Mouse (Mus musculus): ENCODE measurements around the gene Fndc3b. TPM values are rescaled to one million over a fixed set of nuclear protein-coding genes. Genes with fewer than 3 reads are reported as not detected.
A peak's percentile ranks its signal among the peaks of the same experiment; 100 is the strongest.

The Fndc3b gene
- polyA plus RNA-seq, 1 experiment: 130 TPM

DNA sequence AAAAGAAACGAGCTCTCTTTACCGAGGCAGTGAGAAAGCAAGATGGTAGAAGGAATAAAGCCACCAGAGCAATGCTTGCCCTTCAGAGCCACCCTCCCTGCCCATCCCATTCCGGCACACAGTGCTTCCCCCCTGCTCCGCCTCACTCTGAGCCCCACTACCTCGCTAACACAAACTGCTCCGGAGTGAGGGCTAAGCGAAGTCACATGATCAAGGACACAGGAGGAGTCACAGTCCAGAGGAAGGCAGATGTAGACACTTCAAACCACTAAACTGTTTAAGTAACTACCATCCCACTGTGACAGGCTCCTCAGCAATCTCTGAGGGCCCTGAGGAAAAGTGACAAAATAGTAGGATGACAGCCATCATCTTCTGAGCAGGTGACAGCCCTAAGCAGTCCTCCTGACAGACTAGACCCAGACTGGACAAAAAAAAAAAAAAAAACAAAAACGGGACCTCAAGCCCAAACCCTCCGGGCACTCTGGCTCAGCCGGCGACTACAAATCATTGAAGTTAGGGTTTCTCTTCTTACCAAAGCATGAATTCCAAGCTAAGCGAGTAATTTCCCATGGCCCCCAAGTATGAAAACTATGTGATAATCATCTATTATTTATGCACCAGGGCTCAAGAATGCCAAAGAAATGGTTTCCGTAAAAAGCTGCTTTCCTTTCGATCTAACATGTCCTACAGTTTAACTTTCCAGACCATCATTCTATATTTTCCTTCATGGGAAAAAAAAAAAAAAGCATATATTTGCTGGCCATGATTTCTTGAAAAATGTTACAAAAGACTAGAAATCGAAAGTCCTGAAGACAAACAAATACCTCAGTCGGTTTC lies 15.3 kb downstream of the Fndc3b start:
- TF ChIP-seq CTCF (IDR thresholded peaks at IDR 0.05; ENCODE audit: borderline replicate concordance, insufficient read depth, low read length): no peak
- TF ChIP-seq POLR2A (IDR thresholded peaks at IDR 0.05; ENCODE audit: low read depth, low read length): no peak
- H3K4me3 ChIP-seq (ENCODE audit: insufficient read depth, low read length): peak overlapping the region; percentile 4; the same call in 1 of the 2 replicates
- peak overlapping the region; percentile 98 for H3K27ac ChIP-seq (ENCODE audit: insufficient read depth, low read length)
- peaks cover 25% of the 10 kb centered on the region for H3K4me1 ChIP-seq (ENCODE audit: control insufficient read depth, insufficient read depth, low read length)

DNA sequence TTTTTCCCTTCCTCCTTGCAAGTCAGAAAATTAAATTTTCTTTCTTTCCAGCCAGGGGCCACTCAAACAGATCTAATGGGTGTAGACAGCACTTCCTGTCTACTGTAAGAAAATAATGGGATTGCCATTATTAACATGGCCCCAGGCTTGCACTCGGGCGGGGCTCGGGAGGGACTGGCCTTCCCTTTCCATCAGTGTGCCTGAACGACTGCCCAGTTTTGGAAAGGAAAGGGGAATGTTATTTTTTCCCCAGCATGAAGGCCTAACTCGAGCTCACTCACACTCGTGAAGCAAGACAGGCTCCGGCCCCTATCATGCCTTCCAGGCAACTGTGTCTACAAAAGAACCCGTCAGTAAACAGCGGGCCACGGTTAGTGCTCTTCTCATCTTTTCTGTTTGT lies 16.5 kb downstream of the Fndc3b start:
- H3K4me3 ChIP-seq (ENCODE audit: insufficient read depth, low read length): no peak overlapping the region
- H3K4me1 ChIP-seq (ENCODE audit: control insufficient read depth, insufficient read depth, low read length): peaks cover 32% of the 10 kb centered on the region
- TF ChIP-seq POLR2A (IDR thresholded peaks at IDR 0.05; ENCODE audit: low read depth, low read length): no peak
- no peak for TF ChIP-seq CTCF (IDR thresholded peaks at IDR 0.05; ENCODE audit: borderline replicate concordance, insufficient read depth, low read length)
- H3K27ac ChIP-seq (ENCODE audit: insufficient read depth, low read length): peak overlapping the region; percentile 72

DNA sequence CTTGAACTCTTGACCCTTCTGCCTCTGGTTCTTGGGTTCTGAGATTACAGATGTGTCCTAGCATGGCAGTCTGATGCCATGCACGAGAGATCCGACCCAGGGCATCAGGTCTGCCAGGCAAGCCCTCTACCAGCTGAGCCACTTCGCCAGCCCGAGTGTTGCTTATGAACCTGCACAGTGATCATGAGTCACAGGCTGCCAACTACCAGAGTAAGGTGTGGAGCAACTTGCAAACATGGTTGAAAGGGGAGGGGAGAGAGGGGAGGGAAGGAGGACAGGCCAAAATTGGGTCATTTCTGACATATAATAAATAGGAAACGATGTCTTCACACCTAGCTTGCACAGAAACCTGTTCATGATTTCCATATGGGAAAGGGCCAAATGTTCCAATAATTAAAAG lies 17.0 kb downstream of the Fndc3b start:
- H3K4me1 ChIP-seq (ENCODE audit: control insufficient read depth, insufficient read depth, low read length): peaks cover 36% of the 10 kb centered on the region
- H3K27ac ChIP-seq (ENCODE audit: insufficient read depth, low read length): peak overlapping the region; percentile 72; the same call in 1 of the 2 replicates
- H3K4me3 ChIP-seq (ENCODE audit: insufficient read depth, low read length): no peak overlapping the region
- TF ChIP-seq CTCF (IDR thresholded peaks at IDR 0.05; ENCODE audit: borderline replicate concordance, insufficient read depth, low read length) (no peak), POLR2A (IDR thresholded peaks at IDR 0.05; ENCODE audit: low read depth, low read length) (no peak)

DNA sequence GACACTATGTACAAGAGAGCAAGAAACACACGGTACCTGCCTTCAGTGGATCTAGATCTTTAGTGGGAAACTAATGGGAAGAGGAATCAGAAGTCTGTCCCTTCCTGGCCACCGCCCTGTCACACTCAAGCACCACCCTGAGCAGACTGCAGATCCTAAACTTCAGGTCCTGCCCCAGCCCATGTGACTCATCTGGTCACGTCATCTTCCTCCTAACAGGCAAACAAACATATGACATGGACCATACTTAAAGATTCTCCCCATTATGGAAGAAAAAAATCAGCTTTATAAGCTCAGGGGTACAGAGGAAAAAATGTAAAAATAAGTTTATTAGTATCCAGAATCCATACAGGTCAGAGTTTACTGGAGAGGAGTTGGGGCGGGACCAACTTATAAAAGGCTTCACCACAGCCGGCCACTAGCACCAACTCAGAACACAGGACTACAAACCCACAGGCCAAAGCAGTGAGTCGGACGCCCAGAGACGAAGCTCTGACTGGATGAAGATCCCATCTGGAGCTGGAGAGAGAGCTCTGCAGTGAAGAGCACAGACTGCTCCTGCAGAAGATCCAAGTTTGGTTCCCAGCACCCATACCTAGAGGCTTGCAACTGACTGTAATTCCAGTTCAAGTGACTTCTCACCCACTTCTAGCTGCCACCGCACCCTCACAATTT lies 19.5 kb downstream of the Fndc3b start:
- TF ChIP-seq CTCF (IDR thresholded peaks at IDR 0.05; ENCODE audit: borderline replicate concordance, insufficient read depth, low read length) (no peak), POLR2A (IDR thresholded peaks at IDR 0.05; ENCODE audit: low read depth, low read length) (no peak)
- H3K4me1 ChIP-seq (ENCODE audit: control insufficient read depth, insufficient read depth, low read length): peaks cover 37% of the 10 kb centered on the region
- peak overlapping the region; percentile 61 for H3K27ac ChIP-seq (ENCODE audit: insufficient read depth, low read length)
- no peak overlapping the region for H3K4me3 ChIP-seq (ENCODE audit: insufficient read depth, low read length)

DNA sequence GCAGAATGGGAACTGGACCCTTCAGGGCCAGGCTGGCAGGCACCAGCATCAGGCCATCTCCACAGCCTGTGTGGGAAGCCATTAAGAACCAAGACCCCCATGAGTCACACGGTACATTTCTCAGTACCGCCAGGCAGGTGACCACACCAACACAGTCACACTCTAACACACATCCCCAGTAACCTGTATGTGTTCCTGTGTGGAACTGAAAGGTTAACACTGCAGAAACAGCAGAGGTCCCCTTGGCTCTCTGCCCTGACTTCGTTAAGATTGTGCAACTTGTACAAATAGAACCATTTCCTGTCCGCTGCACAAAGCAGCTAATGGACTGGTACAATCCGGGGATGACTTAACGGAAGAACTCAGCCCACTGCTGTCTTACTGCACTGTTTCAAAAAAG lies 21.1 kb downstream of the Fndc3b start:
- Histone ChIP-seq H3K4me3 (ENCODE audit: insufficient read depth, low read length) (no peak overlapping the region), H3K4me1 (ENCODE audit: control insufficient read depth, insufficient read depth, low read length) (peaks cover 27% of the 10 kb centered on the region), H3K27ac (ENCODE audit: insufficient read depth, low read length) (peak overlapping the region; percentile 61)
- no peak for TF ChIP-seq CTCF (IDR thresholded peaks at IDR 0.05; ENCODE audit: borderline replicate concordance, insufficient read depth, low read length)
- TF ChIP-seq POLR2A (IDR thresholded peaks at IDR 0.05; ENCODE audit: low read depth, low read length): no peak

DNA sequence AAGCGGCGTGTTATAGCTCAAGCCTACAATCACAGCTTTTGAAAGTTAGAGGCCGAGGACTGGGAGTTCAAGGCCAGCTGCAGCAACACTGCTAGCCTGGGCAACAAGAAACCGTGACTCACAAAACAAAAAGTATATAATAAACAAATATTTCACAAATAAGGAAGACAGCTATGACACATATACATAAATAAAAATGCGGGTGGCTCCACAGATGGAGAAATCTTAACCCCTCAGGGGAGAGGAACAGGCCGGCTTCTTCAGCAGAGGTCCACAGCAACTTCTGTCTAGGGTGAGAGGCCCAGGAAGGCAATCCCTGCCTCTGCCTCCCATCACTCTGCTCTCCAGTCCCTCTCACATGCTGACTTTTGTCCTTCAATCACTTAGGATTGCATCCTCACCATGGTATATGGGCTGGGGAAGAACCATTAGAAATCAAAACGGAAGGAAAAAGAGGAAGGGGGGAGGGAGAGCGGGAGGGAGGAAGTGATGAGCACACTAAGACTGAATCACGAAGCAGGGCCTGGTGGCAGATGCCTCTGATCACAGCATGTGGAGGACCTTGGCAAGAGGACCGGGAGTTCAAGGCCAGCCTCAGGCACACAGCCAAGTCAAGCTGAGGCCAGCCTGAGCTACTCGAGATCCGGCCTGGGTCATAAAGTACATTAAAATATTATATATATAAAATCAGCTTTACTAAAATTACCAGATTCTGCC lies 21.8 kb downstream of the Fndc3b start:
- no peak for TF ChIP-seq POLR2A (IDR thresholded peaks at IDR 0.05; ENCODE audit: low read depth, low read length)
- Histone ChIP-seq H3K4me3 (ENCODE audit: insufficient read depth, low read length) (no peak overlapping the region), H3K4me1 (ENCODE audit: control insufficient read depth, insufficient read depth, low read length) (peaks cover 22% of the 10 kb centered on the region), H3K27ac (ENCODE audit: insufficient read depth, low read length) (peak overlapping the region; percentile 48; the same call in 1 of the 2 replicates)

DNA sequence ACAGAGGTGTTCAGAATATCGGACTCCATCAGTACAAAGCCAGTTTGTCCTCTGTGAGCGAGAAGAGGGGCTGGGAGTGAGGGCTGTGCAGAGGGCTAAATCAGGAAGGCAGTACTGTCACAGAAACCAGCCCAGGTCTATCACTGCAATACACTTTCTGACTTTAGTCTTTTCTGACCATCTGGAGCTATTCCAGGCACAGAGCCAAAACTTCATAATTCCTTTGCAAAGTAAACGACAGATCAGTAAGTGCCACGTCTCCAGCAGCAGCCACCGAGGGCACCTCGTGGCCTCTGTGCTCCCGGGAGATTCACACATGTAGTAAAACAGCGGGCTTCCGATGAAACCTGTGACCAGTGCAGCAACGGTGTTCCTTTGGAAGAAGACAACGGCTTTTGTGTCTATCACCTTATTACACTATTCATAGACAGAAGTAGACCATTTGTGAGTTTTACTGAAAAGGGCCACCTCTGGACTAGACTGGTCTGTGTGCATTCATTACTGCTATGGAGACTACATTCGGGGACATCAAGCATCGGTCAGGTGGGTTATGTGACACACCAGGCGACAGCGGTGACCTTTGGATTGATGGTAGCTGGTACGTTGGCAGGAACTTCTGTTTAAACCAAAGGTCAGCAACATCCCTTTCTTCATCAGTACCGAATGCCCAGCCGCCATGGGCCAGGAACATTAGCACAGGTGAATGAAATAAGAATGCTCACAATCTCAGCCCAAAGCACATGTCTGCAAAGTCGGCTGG lies 24.2 kb downstream of the Fndc3b start:
- Histone ChIP-seq H3K4me3 (ENCODE audit: insufficient read depth, low read length) (no peak overlapping the region), H3K27ac (ENCODE audit: insufficient read depth, low read length) (no peak overlapping the region), H3K4me1 (ENCODE audit: control insufficient read depth, insufficient read depth, low read length) (peaks cover 18% of the 10 kb centered on the region)
- TF ChIP-seq CTCF (IDR thresholded peaks at IDR 0.05; ENCODE audit: borderline replicate concordance, insufficient read depth, low read length): no peak

DNA sequence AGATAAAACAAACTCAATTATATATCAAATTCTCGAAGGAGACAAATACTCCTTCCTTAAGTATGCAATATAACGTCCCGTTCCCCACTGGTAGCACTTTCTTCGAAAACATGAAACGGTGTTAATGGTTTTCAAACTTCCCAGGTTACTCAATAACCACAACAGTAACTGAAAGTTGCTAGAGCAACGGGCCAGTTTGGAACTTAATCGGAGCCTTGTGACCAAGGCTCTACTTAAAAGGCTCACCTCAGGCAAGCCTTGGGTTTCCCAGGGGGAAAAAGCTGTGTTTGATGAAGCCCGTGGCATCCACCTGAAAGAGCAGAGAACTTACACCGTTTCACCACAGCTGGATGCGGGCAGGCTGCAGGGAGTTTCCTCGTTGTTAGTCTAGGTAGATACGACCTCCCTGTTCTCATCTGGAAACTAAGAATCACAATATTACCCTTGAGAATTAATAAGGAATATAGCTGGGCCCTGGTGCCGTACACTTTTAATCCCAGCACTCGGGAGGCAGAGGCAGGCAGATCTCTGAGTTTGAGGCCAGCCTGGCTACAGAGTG lies 25.4 kb downstream of the Fndc3b start:
- no peak for TF ChIP-seq CTCF (IDR thresholded peaks at IDR 0.05; ENCODE audit: borderline replicate concordance, insufficient read depth, low read length)
- TF ChIP-seq POLR2A (IDR thresholded peaks at IDR 0.05; ENCODE audit: low read depth, low read length): no peak
- Histone ChIP-seq H3K4me1 (ENCODE audit: control insufficient read depth, insufficient read depth, low read length) (peaks cover 13% of the 10 kb centered on the region), H3K4me3 (ENCODE audit: insufficient read depth, low read length) (no peak overlapping the region), H3K27ac (ENCODE audit: insufficient read depth, low read length) (no peak overlapping the region)

DNA sequence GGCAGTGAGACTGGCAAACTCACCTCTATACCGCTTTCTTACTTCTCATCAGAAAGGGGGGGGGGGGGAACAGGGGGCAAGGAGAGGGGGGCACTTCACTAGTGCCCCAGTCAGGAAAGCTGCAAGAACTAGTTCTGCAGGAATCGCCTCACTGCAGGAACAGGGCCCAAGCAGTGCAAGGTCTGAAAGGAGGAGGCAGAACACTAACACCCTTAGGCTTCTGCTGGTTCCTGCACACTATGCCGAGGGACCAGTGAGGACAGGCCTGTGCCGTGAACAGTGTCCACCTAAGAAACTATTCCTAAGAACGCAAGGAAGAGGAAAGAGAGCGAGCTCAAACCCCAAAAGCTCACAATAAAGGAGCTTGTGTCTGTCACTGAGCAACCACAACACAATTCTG lies 26.0 kb downstream of the Fndc3b start:
- TF ChIP-seq POLR2A (IDR thresholded peaks at IDR 0.05; ENCODE audit: low read depth, low read length): no peak
- no peak for TF ChIP-seq CTCF (IDR thresholded peaks at IDR 0.05; ENCODE audit: borderline replicate concordance, insufficient read depth, low read length)
- Histone ChIP-seq H3K4me3 (ENCODE audit: insufficient read depth, low read length) (no peak overlapping the region), H3K4me1 (ENCODE audit: control insufficient read depth, insufficient read depth, low read length) (peaks cover 16% of the 10 kb centered on the region), H3K27ac (ENCODE audit: insufficient read depth, low read length) (no peak overlapping the region)

All from embryonic fibroblast, embryonic 13.5 days (primary cell).